Mouse (Mus musculus) heart, postnatal 36 days (tissue): ENCODE measurements around the gene Slc6a17. TPM values are rescaled to one million over a fixed set of nuclear protein-coding genes. Genes with fewer than 3 reads are reported as not detected.

ENCODE experiments used
- DNase-seq, 2 experiments: peaks; one replicate each; pipeline ENCODE4 v3.0.0; 2021 to 2022
- intact Hi-C: fragments of 180-260 bp; cut with DNase I; formaldehyde crosslinking; loops from one replicate; pipeline ENCODE4 v1.15.1; 2025
- total RNA-seq, 2 experiments: library from RNA; stranded (reverse); gene quantifications; 2 replicates each; pipeline ENCODE4 v1.2.3; 2021

Slc6a17 gene
- total RNA-seq: 1 to 10 TPM; 1.5 to 2.0 TPM

- intact Hi-C loops: no loop called here
- DNase-seq: peak in 1 of 2 experiments; percentile 21
Observed at GRCm38 (mm10) chr3:107517631-107518108, at the start of gene Slc6a17. Gene Slc6a17, minus strand, starts transcription at chr3:107518018.

- intact Hi-C loops: no loop called here
- no peak for DNase-seq
Observed at GRCm38 (mm10) chr3:107565331-107565730, 47.5 kb upstream of the Slc6a17 start.

- no peak for DNase-seq
- intact Hi-C loops: no loop called here
Observed at GRCm38 (mm10) chr3:107563880-107564279, 46.1 kb upstream of the Slc6a17 start.

- intact Hi-C loops: no loop called here
Observed at GRCm38 (mm10) chr3:107562591-107562990, 44.8 kb upstream of the Slc6a17 start.

GRCm38 (mm10) chr3:107562104-107562503 is 44.3 kb upstream of the Slc6a17 start:
- intact Hi-C loops: no loop called here
- no peak for DNase-seq

More at GRCm38 (mm10) chr3:107562591-107562990, 44.8 kb upstream of the Slc6a17 start:
- no peak for DNase-seq

- intact Hi-C loops: loop anchor here (2.0 to 5.0 kb wide), 4 partner anchors 54 to 303 kb away; no protein-coding TSS in a partner anchor
- peak; percentile 66 to 69 for DNase-seq
Observed at GRCm38 (mm10) chr3:107559183-107559582, 41.4 kb upstream of the Slc6a17 start.

- DNase-seq: no peak
- intact Hi-C loops: loop anchor here (2.0 to 5.0 kb wide), 4 partner anchors 54 to 304 kb away; no protein-coding TSS in a partner anchor
Observed at GRCm38 (mm10) chr3:107558740-107559139, 40.9 kb upstream of the Slc6a17 start.

GRCm38 (mm10) chr3:107554842-107555241 is 37.0 kb upstream of the Slc6a17 start, which contains the start of gene Ubl4b:
Gene Ubl4b, minus strand, starts transcription at chr3:107555073.
- intact Hi-C loops: loop anchor here (5.0 kb wide), 3 partner anchors 73 to 307 kb away; no protein-coding TSS in a partner anchor

GRCm38 (mm10) chr3:107550409-107551049 is 32.7 kb upstream of the Slc6a17 start:
- intact Hi-C loops: no loop called here
- peak; percentile 30 to 64 for DNase-seq

More at GRCm38 (mm10) chr3:107554842-107555241, 37.0 kb upstream of the Slc6a17 start, which contains the start of gene Ubl4b:
- no peak for DNase-seq

- peak; percentile 49 to 51 for DNase-seq
- intact Hi-C loops: no loop called here
Observed at GRCm38 (mm10) chr3:107546956-107547355, 29.1 kb upstream of the Slc6a17 start.

GRCm38 (mm10) chr3:107545716-107546412 is 28.0 kb upstream of the Slc6a17 start:
- DNase-seq: no peak
- intact Hi-C loops: no loop called here

GRCm38 (mm10) chr3:107545278-107545677 is 27.5 kb upstream of the Slc6a17 start:
- intact Hi-C loops: no loop called here
- DNase-seq: no peak

GRCm38 (mm10) chr3:107543158-107544080 is 25.6 kb upstream of the Slc6a17 start:
- DNase-seq: no peak
- intact Hi-C loops: no loop called here

- intact Hi-C loops: no loop called here
- DNase-seq: no peak
Observed at GRCm38 (mm10) chr3:107542584-107542983, 24.8 kb upstream of the Slc6a17 start.

- intact Hi-C loops: no loop called here
- DNase-seq: no peak
Observed at GRCm38 (mm10) chr3:107537504-107537889, 19.7 kb upstream of the Slc6a17 start.

GRCm38 (mm10) chr3:107536810-107537503 is 19.1 kb upstream of the Slc6a17 start:
- intact Hi-C loops: no loop called here
- peak in 1 of 2 experiments; percentile 37 for DNase-seq

- DNase-seq: no peak
- intact Hi-C loops: no loop called here
Observed at GRCm38 (mm10) chr3:107534951-107535350, 17.1 kb upstream of the Slc6a17 start.

GRCm38 (mm10) chr3:107533532-107533931 is 15.7 kb upstream of the Slc6a17 start:
- intact Hi-C loops: no loop called here
- DNase-seq: no peak

GRCm38 (mm10) chr3:107530581-107530980 is 12.8 kb upstream of the Slc6a17 start:
- intact Hi-C loops: no loop called here

GRCm38 (mm10) chr3:107529182-107529581 is 11.4 kb upstream of the Slc6a17 start:
- intact Hi-C loops: no loop called here

More at GRCm38 (mm10) chr3:107530581-107530980, 12.8 kb upstream of the Slc6a17 start:
- DNase-seq: no peak

More at GRCm38 (mm10) chr3:107529182-107529581, 11.4 kb upstream of the Slc6a17 start:
- no peak for DNase-seq
